Mouse (Mus musculus) heart, embryonic 14.5 days (tissue): ENCODE data around the gene Gm20441. TPM values are rescaled to one million over a fixed set of nuclear protein-coding genes. Genes with fewer than 3 reads are reported as not detected.
"Not testable (repeated sequence)": the region's sequence is repeated elsewhere in the genome, so short reads cannot be mapped to it uniquely, and the experiment has no call there.

ENCODE experiments used
- ATAC-seq: fragments of 200-750 bp; cut with Nextera tagmentation; 2 replicates; pipeline ENCODE4 v1.8.0; 2017; ENCODE audit warnings: low read depth, moderate TSS enrichment; ENCODE audit not compliant: insufficient number of reproducible peaks, insufficient read depth, low FRiP score
- H3K27ac ChIP-seq, 2 experiments: fragments of 200-500 bp in 1 of 2; fragments of 300-500 bp in 1 of 2; sonication (generic) in 1 of 2; replicated peaks in 1 of 2; 2 replicates each; pipeline ENCODE4 v1.5.1; 2012 to 2014; ENCODE audit warnings: low read depth in 2 of 2, low read length in 2 of 2, control low read depth in 1 of 2, mild to moderate bottlenecking in 1 of 2, mixed read lengths in 1 of 2; ENCODE audit not compliant: control insufficient read depth in 1 of 2, insufficient read depth in 1 of 2
- H3K27me3 ChIP-seq: fragments of 300-500 bp; sonication (generic); 2 replicates; pipeline ENCODE4 v1.6.1; 2014; ENCODE audit warnings: mild to moderate bottlenecking, low read length, control low read depth; ENCODE audit not compliant: control insufficient read depth, insufficient read depth
- H3K36me3 ChIP-seq: fragments of 300-500 bp; sonication (generic); 2 replicates; pipeline ENCODE4 v1.6.1; 2014; ENCODE audit warnings: mild to moderate bottlenecking, control low read depth, low read length, mixed read lengths; ENCODE audit not compliant: control insufficient read depth, insufficient read depth
- H3K4me1 ChIP-seq, 2 experiments: fragments of 200-500 bp in 1 of 2; fragments of 300-500 bp in 1 of 2; sonication (generic) in 1 of 2; 2 replicates each; pipeline ENCODE4 v1.6.1; 2012 to 2014; ENCODE audit warnings: low read length in 2 of 2, control low read depth in 1 of 2, mixed read lengths in 1 of 2; ENCODE audit not compliant: control insufficient read depth in 2 of 2, insufficient read depth in 2 of 2
- H3K4me2 ChIP-seq: fragments of 300-500 bp; sonication (generic); 2 replicates; pipeline ENCODE4 v1.6.1; 2014; ENCODE audit warnings: mild to moderate bottlenecking, low read length
- H3K4me3 ChIP-seq, 2 experiments: fragments of 200-500 bp in 1 of 2; fragments of 300-500 bp in 1 of 2; sonication (generic) in 1 of 2; 2 replicates each; pipeline ENCODE4 v1.5.1; 2012 to 2014; ENCODE audit warnings: low read length in 2 of 2, mild to moderate bottlenecking in 2 of 2, control low read depth in 1 of 2, low read depth in 1 of 2, moderate library complexity in 1 of 2; ENCODE audit not compliant: control insufficient read depth in 1 of 2, insufficient read depth in 1 of 2
- H3K9ac ChIP-seq: fragments of 300-500 bp; sonication (generic); 2 replicates; pipeline ENCODE4 v1.6.1; 2014; ENCODE audit warnings: mild to moderate bottlenecking, low read length
- H3K9me3 ChIP-seq: fragments of 300-500 bp; sonication (generic); 2 replicates; pipeline ENCODE4 v1.6.1; 2016; ENCODE audit warnings: low read length, control low read depth; ENCODE audit not compliant: control insufficient read depth
- WGBS: fragments of 180-500 bp; shearing (Covaris S2); extraction: QIAGEN DNeasy Blood & Tissue Kit; methylation state at CpG from one replicate; pipeline ENCODE4 v1.1.7; 2014; 5-methylcytosine and 5-hydroxymethylcytosine counted together
- polyA plus RNA-seq: library from polyadenylated mRNA; unstranded; fragments of >200 nt; fragmentation: Nextera tagmentation; extraction: Ambion mirVana; gene quantifications from 2 replicates; pipeline ENCODE4 v1.2.1, GENCODE M21; 2014

The Gm20441 gene
- polyA plus RNA-seq, 1 experiment from 2014 or later = not detected

DNA sequence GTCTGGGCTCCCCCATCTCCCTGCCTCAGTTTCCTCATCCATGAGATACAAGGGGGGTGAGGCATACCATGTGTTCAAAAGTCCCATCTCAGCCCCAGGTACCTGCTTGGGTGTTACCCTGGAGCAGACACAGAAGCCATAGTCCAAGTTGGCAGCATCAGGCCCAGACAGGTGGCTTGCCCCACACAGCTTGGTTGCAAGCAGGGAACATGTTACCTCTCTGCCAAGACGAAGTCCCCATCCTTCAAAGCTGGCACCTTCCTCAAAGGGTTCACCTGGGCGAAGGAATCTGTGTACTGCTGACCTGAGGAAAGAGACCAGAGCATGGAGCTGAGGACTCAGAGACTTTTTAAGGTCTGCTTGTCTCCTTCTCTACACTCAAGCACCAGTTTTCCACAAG is 2.9 kb downstream of the Gm20441 start:
- 67% methylated on average over 2 of the region's 2 CpGs for WGBS
- Histone ChIP-seq H3K36me3 (no peaks in the 10 kb centered on the region), H3K27me3 (peaks cover 10% of the 10 kb centered on the region), H3K4me3 (no peak overlapping the region), H3K27ac (no peak overlapping the region), H3K4me1 (peaks cover 4 to 8% of the 10 kb centered on the region in 2 experiments; a peak in 2 of 4 replicates), H3K9me3 (no peaks in the 10 kb centered on the region), H3K9ac (no peak overlapping the region), H3K4me2 (no peak overlapping the region)
- ATAC-seq = no peak

DNA sequence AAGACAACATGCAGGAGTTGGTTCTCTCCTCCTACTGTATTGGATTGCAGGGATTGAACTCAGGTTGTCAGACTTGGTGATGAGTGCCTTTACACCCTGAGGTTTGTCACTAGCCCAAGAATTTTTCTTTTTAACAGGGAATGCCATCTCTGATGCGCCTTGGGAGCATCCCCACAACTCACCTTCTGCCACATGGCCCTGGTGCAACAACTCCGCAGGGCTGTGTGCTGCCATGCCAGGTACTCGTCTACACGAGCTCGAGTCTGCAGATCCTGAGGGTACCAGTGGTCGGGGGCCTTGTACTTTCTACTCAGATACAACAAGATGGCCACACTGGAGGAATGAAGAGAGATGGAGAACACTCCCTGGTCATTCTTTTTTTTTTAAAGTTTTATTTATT is 4.2 kb downstream of the Gm20441 start:
- WGBS = 85% methylated on average over 6 of the region's 6 CpGs
- Histone ChIP-seq H3K36me3 (no peaks in the 10 kb centered on the region), H3K9me3 (no peaks in the 10 kb centered on the region), H3K4me1 (peaks cover 11 to 14% of the 10 kb centered on the region in 2 experiments; a peak in 3 of 4 replicates), H3K9ac (no peak overlapping the region), H3K27ac (no peak overlapping the region), H3K4me3 (no peak overlapping the region), H3K27me3 (peaks cover 10% of the 10 kb centered on the region), H3K4me2 (no peak overlapping the region)
- no peak for ATAC-seq

DNA sequence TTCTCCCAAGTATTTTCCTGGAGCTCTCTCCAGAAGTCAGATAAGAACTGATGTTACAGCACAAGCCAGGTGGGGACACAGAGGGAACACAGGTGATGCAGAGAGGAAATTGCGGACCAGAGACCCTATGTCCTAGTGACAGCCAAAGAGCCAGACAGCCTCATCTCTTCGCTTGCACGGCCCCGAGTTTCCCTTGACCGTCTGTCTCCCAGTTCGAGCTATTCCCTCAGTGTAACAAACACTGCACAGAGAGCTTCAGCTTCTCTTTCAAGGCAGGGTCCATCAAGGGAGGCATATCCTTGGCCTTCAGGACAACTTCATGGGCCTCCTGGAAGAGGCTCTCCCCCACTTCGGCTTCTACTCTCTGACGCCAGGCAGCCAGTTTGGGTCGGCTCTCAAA is 6.2 kb downstream of the Gm20441 start:
- Histone ChIP-seq H3K4me2 (no peak overlapping the region), H3K27ac (no peak overlapping the region), H3K9ac (no peak overlapping the region), H3K4me3 (no peak overlapping the region), H3K36me3 (no peaks in the 10 kb centered on the region), H3K9me3 (no peaks in the 10 kb centered on the region), H3K27me3 (peaks cover 3% of the 10 kb centered on the region; the same call in 1 of the 2 replicates), H3K4me1 (peaks cover 6 to 8% of the 10 kb centered on the region in 2 experiments; a peak in 2 of 4 replicates)
- WGBS = 90% methylated on average over 9 of the region's 9 CpGs
- no peak for ATAC-seq

DNA sequence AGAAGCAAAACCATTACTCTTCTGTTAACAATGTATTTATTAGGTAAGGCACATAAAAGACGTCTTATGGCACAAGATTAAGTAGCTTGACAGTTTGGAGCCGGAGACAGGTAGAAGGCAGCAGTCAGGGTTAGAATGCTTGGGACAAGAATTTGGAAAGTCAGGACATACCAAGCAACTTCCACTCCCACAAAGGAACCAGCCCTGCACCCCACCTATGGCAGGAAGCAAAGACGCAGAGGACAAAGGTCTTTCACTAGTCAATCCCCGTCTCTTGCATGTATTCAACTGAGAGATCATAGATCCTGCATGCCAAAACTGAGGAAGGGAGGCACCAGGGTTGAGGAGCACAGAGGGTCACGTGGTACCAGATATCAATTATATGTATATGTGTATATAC is 6.7 kb downstream of the Gm20441 start:
- ATAC-seq = no peak
- Histone ChIP-seq H3K36me3 (no peaks in the 10 kb centered on the region), H3K27ac (no peak overlapping the region), H3K9ac (no peak overlapping the region), H3K27me3 (0 out of 2 replicates have a peak, but pooled peaks cover 3% of the 10 kb centered on the region), H3K4me1 (peaks cover 6 to 8% of the 10 kb centered on the region in 2 experiments; a peak in 2 of 4 replicates), H3K9me3 (no peaks in the 10 kb centered on the region), H3K4me3 (no peak overlapping the region), H3K4me2 (no peak overlapping the region)
- 85% methylated on average over 5 of the region's 5 CpGs for WGBS

DNA sequence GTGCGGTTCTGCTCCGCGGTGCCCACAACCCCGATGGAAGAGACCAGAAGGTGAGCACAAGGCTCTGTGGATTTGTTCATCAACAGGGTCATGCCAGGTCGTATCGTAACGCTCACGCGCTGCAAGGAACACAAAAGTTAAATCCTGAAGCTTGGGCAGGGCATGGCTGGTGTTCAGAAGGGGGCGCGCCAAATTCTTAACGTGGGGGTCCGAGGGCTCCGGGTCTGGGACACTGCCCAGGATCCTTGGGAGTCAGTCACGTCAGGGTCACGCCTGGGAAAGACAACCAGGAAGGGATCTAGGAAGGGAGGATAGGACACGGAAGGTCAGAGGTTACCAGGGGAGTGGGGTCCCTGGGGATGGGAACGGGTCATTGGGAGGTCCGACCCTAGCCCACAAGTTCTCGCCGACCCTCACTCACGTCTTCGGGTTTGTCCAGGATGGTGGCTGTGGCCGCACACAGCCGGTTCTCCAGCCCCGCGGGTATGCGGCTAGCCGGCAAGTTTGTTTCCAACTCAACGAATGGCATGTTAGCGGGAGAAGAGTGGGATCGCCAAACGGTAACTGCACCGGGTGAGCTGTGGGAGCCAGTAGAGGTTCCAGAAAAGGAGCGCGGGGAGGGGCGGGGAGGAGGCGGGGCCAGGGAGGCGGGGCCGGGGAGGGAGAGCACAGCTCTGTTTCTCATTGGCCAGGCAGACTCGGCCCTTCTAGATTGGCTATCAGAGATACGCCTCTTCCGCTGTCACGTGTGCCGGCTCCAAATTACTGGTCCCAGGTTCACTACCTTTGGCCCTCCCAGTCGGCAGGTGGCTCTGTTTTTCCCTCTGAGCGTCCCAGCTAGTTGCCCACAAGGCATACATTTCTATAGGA is 7.7 kb downstream of the Gm20441 start, which contains the start of gene Ddt:
Gene Ddt (minus strand): TSS at position 620 of the 870 bp plus-strand sequence.
- Histone ChIP-seq H3K9me3 (no peaks in the 10 kb centered on the region), H3K27ac (0 out of 4 replicates have a peak within 1 kb of the TSS, but pooled peaks of 1 of the 2 experiments have one; percentile 49), H3K27me3 (no peaks in the 10 kb centered on the region), H3K4me3 (peak within 1 kb of the TSS; percentile 53 to 81), H3K4me2 (peak within 1 kb of the TSS; percentile 91), H3K9ac (peak within 1 kb of the TSS; percentile 71), H3K4me1 (peaks cover 6 to 8% of the 10 kb centered on the region in 2 experiments; a peak in 2 of 4 replicates), H3K36me3 (no peaks in the 10 kb centered on the region)
- ATAC-seq = peak; percentile 85
- under 1% methylated on average over 45 of the region's 47 CpGs for WGBS

DNA sequence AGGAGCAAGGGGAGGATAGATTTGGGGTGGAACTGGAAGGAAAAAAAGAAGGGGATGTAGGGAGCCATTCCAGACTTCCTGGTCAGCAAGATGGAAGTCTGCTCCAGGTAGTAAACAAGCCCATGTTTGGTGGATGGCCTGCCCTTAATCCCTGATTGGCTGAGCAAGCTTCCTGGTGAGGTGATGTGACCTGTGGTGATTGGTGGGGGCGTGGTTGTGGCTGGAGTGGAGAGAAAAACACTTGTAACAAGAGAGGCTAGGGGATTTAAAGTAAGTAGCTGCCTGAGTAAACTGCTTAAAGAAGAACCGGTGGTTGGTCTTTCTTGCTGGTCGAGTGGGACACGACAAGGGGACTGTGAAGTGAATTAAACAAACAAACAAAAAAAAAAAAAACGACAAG is 13.0 kb downstream of the Gm20441 start:
- H3K4me3 ChIP-seq = not testable (repeated sequence)
- 31% methylated on average over 5 of the region's 5 CpGs for WGBS

DNA sequence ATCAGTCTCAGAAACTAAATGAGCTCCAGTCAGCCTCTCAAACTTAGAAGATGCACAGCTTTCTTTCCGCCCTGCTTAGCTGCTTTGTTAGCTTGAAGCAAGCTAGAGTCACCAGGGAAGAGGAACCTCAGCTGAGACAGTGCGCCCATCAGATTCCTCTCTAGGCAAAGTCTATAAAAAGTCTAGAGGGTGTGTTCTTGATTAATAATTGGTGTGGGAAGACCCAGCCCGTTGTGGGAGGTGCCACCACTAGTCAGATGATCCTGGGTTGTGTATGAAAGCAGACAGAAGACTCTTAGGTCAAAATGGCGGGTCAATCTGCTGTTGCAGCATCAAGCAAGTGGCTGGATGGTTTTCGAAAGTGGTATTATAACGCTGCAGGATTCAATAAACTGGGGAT is 13.9 kb downstream of the Gm20441 start:
- Histone ChIP-seq H3K36me3 (no peaks in the 10 kb centered on the region; the same call in 1 of the 2 replicates), H3K4me1 (peaks cover 0 to 8% of the 10 kb centered on the region in 2 experiments; a peak in 1 of 4 replicates), H3K9ac (no peak overlapping the region), H3K4me2 (no peak overlapping the region), H3K27me3 (no peaks in the 10 kb centered on the region), H3K4me3 (no peak overlapping the region), H3K27ac (no peak overlapping the region), H3K9me3 (no peaks in the 10 kb centered on the region)
- no peak for ATAC-seq
- 86% methylated on average over 6 of the region's 6 CpGs for WGBS

More for the DNA sequence above, 13.0 kb downstream of the Gm20441 start:
- not testable (repeated sequence) for H3K27me3 ChIP-seq, ATAC-seq, H3K36me3 ChIP-seq, H3K9me3 ChIP-seq, H3K27ac ChIP-seq, H3K9ac ChIP-seq, H3K4me2 ChIP-seq
- peaks cover 4 to 14% of the 10 kb centered on the region in 2 experiments; a peak in 2 of 4 replicates for H3K4me1 ChIP-seq
